Mouse (Mus musculus): ENCODE data around the gene Ube2g2.
"Not testable (repeated sequence)": the region's sequence is repeated elsewhere in the genome, so short reads cannot be mapped to it uniquely, and the experiment has no call there.

The Ube2g2 gene

DNA sequence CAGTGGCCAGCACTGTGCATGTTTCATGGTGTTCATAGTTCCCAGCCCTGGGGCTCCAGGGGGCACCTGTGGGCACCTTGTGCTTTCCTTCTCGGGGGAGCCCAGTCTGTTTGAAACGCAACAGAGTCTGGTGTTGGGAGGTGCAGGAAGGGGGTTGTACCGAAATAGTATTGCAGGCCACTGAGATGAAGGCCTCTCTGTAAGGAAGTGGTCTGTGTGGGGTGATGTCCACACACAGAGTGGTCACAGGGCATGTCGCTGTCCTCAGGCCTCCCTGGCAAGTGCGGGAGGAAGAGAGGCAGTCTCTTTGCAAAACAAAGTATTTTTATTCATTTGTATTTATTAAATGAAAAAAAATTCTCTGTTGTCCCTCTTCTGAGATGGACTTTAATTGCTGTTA is 23.5 kb downstream of the Ube2g2 start:
- DNase-seq (ENCODE audit: low spot score in 2 of 2): no peak

DNA sequence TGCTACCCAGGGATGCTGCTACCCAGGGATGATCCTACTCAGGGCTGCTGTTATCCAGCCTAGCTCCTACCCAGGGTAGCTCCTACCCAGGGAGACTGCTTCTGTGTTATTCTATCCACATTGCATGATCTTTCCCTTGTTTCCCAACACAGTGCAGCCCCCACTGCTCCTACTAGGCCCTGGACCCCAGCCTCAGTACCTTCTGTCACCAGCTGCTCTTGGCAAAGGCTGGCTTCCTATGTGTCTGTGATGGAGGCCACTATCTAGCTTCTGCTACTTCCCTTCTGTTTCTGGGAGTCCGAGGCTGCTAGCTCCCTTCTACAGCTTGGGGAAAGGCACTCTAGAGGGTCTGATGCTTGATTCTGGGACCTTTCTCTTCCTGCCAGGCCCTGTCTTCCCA is 25.4 kb downstream of the Ube2g2 start:
- no peak for DNase-seq (ENCODE audit: low spot score in 2 of 2)

DNA sequence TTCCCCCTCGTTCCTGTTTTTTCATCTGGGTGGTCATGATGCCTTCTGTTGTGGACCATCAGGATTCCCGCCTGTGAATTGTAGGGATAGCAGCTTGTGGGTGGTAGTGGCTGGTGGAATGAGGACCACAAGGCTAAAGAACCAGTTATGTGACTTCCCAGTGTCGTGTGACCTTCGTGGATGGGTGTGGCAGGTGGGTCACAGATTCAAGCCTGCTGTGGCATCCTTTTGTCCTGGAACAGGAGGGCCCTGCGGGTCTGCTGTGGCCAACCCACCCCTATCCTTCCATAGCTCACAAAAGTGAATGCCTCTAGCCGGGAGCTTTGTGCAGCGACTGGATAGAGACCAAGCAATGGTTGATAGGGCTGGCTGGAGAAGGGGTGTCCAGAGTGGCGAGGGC is 25.8 kb downstream of the Ube2g2 start:
- no peak for DNase-seq (ENCODE audit: low spot score in 2 of 2)

DNA sequence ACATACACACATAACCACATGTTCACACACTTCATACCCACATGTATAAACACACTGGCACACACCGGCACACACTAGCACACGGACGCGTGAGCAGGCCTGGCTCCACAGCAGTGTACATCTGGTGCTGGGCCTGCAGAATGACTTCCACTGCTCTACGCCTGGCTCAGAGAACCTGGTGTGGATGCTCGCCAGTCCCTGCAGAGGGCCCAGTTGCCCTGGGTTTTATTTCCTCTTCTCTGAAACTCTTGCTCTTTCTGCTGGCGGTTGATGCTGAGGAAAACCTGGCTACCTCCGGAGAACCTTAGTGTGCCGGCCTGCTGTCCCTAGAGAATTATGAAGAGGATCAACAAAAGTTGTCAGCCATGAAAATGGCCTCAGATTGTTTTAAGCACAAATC is 30.0 kb downstream of the Ube2g2 start:
- DNase-seq (ENCODE audit: low spot score in 2 of 2): no peak

DNA sequence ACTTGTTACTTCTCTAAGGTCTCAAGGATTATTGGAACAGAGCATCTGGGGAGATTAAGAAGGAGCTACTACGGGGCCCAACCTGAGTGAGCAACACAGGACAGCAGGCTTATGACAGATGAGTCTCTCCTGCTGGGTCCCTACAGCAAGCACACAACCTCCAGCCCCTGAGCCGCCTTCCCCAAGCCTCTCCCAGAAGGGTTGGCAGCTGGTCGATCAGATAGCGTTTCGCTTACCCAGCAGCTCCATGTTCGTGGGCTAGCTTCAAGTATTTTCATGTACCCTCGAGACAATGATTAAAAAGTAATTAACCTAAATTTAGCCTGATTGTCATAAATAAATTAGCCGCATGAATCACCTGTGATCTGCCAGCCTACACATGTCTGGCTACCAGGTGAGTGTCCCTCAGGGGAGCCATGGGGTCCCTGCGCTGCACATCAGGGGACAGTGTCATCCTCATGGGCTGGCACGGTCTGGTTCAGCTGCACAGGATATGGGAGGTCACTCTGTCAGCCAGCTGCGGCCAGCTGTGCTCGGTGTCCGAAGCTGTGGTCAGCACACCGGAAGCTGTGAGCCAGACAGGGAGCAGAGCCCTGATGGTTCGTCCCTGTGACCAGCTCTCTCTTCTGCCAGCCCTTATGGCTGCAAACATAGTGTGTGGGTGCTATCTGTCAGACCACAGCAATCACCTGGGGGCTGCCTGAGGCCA is 36.4 kb downstream of the Ube2g2 start:
- no peak for DNase-seq (ENCODE audit: low spot score in 2 of 2)

DNA sequence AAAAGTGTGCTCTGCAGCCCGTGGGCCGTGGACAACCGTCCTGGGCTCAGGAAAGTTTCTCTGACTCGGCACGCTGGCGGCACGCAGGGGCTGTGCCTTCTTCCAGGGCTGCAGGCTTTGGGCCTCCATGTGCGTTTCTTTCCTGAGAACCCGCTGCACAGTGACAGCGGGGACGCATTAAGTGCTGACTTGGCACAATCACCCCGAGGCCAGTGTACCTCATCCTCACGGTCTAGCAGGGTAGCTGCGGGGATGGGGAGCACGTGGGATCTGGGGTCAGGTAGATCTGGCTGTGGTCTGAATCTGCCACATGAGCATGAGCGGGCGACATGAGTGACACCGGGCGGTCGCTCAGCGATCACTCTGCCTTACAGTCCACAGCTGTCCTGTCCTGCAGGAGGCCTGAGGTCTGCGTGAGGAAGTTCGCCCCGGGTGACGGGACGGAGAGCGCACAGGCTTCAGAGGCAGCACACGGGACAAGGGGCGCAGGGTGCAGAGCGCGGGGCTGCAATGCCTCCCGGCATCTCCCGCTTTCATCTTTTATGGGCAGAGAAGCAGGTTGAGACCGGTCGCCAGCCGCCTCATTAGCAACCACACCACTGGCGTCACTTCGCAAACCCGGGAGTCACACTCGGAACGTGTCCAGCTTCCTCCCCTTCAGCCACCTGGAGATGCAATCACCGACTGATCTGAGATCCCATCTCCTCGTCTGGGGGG is 42.0 kb downstream of the Ube2g2 start:
- DNase-seq (ENCODE audit: low spot score in 2 of 2): no peak

DNA sequence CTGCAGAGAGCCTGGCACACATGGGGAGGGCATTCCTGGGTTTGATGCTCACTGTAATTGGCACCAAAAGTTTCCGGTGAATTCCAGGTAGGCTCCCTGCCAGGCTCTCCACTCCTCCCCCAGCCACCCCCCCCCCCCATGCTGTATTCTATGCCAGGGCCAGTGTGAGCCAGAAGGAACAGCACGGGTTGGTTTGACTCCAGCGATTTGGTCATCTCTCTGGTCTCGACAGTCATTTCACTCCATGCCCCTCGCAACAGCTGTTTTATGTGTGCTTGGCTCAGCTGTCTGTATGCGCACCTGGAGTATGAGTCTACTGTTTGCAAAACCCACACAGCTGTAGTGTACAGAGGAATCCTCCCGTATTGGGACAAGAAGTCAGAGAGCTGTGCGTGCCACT is 44.3 kb downstream of the Ube2g2 start:
- DNase-seq (ENCODE audit: low spot score in 2 of 2): no peak

DNA sequence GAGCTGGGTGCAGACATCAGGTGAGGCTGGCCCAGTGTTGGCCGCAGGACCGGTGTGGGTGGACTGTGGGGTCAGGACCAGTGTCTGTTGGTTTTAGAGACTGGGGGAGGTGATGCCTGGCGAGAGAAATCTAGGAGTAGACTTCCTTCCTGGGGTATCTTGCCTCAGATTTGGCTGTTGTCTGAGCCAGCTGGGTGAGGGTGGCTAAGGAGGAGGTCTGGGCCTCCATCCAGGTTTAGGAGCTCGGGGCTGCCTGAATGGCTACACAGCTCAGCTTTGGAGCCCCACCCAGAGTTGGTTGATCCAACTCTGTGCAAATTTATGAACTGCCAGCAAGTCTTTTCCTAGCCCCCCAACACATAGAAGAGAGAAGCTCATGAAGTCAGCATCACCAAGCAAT is 45.3 kb downstream of the Ube2g2 start:
- DNase-seq (ENCODE audit: low spot score in 2 of 2): peak in 1 of 2 experiments; percentile 30

DNA sequence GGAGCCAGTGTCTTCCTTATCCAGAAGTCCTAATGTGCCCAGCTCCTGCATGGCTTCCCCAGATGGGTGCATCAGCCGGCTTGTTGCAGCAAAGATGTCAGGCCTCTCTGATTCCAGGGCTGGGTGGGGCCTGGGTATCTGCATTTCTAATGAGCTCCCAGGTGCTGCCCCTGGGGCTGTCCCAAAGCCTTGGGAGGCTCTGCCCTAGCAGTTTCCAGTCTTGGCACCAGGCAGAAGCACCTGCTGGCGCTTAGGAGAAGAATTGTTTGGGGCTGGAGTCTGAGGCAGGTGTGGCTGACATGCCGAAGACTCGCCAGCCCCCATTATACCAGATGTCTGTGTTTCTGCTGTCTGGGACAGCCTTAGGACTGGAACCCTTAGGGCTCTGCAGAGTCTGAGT is 48.6 kb downstream of the Ube2g2 start:
- no peak for DNase-seq (ENCODE audit: low spot score in 2 of 2)

DNA sequence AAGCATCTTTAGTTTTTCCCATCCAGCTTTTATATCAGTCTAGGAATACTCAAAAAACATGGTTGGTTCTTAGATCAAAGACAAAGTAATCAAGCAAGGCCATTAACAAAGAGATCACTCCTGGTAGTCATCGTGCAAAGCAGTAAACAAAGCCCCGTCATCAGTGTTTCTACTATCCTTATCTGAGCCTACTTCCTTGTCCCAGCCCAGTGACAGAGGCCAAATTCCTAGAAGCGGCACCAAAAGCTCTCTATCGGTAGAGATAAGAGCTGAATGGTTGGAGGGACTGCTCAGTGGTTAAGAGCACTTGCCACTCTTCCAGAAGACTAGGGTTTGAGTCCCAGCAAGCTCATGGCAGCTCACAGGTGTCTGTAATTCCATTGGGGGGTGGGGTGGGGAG is 49.4 kb downstream of the Ube2g2 start:
- DNase-seq (ENCODE audit: low spot score in 2 of 2): no peak

DNA sequence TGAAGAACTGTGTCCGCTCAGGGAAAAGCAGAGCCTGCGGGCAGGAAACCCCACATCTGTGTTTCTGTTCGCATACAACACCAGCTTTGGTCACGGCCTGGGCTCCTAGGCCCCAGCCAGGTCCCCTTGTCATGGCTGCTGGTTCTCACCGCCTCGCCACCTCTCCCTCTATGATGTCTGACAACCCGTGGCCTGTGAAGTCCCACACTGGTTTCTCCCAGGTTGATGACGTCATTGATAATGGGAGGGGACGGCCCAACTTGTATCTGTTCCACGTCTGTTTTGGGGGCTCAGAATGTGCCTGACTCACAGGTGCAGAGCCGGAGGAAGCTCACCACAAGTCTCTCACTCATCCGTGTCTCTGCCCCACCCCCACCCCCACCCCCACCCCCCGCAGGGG is 51.7 kb downstream of the Ube2g2 start:
- no peak for DNase-seq (ENCODE audit: low spot score in 2 of 2)

DNA sequence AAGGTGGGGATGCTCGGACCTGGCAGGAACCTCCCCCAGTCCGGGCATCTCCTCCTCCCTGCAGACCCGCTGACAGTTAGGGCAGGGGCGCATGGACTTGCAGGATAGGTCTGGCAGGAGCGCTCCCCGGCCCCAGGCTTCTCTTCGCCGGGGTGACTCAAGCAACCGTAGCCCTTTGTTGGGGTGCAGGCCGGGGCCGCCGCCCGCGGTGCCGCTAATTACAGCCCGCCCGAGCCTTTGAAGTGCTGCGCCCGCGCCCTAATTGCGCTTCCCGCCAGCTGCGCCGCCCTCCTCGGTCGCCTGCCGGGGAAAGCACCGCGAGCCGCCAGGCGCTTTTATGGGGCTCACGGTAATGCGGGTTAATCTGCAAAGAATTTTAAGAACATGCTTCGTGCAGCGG is 55.5 kb downstream of the Ube2g2 start:
- DNase-seq (ENCODE audit: low spot score in 2 of 2): no peak

DNA sequence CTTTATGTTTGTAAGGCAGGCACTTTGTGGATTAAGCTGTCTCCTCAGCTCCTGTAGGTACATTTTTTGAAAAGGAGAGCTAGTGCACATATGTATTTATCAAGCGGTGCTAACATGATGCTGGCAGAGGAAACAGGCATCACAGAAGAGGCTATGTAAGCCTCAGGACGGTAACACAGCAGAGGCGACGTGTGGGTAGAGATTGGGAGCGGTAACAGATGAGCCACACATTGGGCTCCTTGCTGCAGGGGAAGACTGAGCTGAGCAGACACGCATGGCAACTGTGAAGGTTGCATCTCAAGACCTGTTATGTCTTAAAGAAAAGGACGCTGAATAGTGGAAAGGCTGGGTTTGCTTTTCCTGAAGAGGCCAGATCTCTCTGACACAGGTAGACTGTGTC is 60.9 kb downstream of the Ube2g2 start:
- peak; percentile 23 to 27 for DNase-seq (ENCODE audit: low spot score in 2 of 2)

DNA sequence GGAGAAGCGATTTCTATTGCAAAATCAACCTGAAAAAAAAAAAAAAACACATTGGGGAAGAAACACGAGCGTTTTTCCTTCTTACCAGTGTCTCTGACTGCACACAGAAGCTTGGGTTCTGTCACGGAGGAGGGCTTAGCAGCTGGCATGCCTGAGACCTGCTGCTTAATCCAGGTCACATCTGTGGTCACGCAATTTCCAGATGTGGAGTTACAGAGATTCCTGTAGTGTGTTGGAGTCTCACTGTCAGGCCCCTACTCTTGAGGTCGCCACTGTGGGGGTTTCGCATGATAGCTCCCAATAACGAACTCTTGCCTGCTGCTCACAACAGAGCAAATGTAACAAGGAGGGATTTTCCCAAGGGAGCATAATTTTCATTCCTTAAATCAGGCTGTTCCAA is 62.1 kb downstream of the Ube2g2 start:
- no peak for DNase-seq (ENCODE audit: low spot score in 2 of 2)

DNA sequence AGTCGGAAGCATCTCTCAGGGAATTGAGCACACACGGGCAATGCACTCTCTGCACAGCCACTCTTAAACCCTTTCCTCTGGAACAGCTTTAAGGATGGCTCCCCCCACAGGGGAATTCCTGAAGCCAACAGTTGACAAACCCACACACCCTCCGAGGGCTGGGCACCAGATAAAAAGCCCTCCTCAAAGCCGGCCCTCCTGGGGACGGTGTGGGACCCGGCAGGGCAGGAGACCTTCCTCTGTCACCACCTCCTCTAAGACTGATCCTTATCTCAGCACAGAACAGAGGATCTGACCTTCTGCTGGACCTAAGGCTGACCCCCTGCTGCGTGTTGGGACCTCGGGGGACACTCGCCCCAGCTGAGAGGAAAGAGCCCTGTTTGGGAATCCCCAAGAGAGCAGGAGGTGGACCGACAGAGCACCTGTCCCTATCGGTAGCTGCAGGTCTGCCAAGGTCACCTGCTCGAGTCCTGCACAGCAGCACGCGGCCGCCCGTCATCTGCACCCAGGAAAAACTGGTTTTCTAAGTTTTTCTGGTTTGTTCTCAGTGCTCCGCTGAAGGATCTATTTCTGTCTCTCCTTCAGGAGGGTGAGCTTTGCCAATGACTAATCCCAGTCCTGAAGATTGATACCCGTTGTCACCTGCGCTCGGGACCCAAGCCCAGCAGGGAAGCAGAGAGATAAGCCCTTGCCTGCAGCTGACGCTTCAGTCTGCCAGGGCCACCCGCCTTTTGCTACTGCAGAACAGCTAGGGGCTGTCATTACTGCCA is 64.0 kb downstream of the Ube2g2 start, which contains the start of gene Tspear:
Gene Tspear (plus strand): TSS at position 675 of the 770 bp plus-strand sequence.
- no peak for DNase-seq (ENCODE audit: low spot score in 2 of 2)

DNA sequence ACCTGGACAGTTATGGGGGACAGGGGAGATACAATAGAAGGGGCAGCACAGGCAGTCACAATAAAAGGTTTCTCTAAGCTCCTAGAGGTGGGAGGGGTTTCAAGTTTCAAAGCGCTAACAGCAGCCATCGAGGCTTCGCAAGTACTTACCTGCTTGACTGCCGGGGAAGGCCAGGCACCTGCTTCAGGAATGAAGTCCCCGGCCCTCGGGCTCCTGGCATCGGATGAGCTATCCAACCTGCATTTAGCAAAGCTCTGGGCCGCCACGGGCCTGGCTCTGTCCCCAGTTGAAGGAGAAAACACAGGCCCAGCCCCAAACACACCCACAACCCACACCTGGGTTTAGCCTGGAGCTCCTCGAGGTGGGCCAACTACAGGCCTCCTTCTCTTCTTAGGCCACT is 64.9 kb downstream of the Ube2g2 start:
- DNase-seq (ENCODE audit: low spot score in 2 of 2): no peak

DNA sequence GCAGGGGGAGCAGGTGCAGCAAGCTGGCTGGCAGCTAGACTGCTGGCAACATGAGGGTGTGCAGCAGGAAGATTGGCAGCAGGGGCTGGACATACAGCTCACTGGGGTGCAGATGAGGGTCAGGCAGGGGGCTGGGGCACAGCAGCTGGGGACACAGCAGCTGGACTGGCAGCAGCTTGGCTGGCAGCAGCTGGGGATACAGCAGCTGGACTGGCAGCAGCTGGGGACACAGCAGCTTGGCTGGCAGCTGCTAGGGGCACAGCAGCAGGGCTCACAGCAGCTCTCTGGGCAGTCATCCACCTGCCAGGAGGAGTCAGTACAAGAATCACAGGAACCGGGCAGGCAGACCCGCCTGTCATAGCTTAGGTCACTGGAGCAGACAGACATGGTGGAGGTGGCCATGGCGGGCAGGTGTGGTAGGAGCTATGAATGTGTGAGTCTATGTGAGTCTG is 68.3 kb downstream of the Ube2g2 start, which contains the start of gene Gm19402:
Gene Gm19402 (minus strand): TSS at position 402 of the 452 bp plus-strand sequence.
- DNase-seq (ENCODE audit: low spot score in 2 of 2): not testable (repeated sequence)
